Mouse (Mus musculus): Measurements from ENCODE around the gene Tmem214. TPM values are rescaled to one million over a fixed set of nuclear protein-coding genes. Genes with fewer than 3 reads are reported as not detected.

Tmem214 gene
- polyA plus RNA-seq, 1 experiment from 2014 or later: 48.6 TPM

DNA sequence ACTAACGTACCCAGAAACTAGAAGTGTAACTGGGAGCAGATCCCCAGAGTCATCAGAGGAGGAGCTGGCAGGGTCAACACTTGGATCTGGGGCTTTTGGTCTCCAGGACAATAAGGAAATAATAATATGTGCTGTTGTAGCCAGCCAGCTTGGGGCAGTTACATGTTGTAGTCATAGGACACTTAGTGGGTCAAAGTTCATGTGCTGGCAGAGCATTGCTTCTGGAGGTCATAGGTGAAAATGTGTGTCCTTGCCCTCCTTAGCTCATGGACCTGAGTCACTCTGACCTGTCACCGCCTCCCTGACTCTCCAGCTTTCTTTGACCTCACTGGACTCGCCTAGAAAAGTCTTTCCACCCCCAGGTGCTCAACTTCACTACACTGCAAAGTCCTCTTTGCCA is 34.4 kb upstream of the Tmem214 start:
- H3K36me3 ChIP-seq (ENCODE audit: control insufficient read depth, insufficient read depth, low read length): no peaks in the 10 kb centered on the region
- ATAC-seq (ENCODE audit: insufficient number of reproducible peaks, insufficient read depth, low FRiP score, low read depth): no peak
- H3K27ac ChIP-seq (replicated peaks in 1 of 2; ENCODE audit: control insufficient read depth in 1 of 2, insufficient read depth in 1 of 2, low read depth in 2 of 2, low read length in 2 of 2): no peak overlapping the region
- H3K27me3 ChIP-seq (ENCODE audit: control insufficient read depth, insufficient read depth, low read length): no peaks in the 10 kb centered on the region
- H3K4me2 ChIP-seq (ENCODE audit: low read length): no peak overlapping the region
- WGBS: 82% methylated on average over 3 of the region's 3 CpGs
- H3K9ac ChIP-seq (ENCODE audit: low read length): no peak overlapping the region
- H3K9me3 ChIP-seq (ENCODE audit: control insufficient read depth, low read length): peaks cover 11% of the 10 kb centered on the region
- H3K4me3 ChIP-seq (ENCODE audit: control insufficient read depth in 1 of 2, insufficient read depth in 1 of 2, low read depth in 1 of 2, low read length in 2 of 2): no peak overlapping the region
- no peaks in the 10 kb centered on the region for H3K4me1 ChIP-seq (ENCODE audit: control insufficient read depth in 2 of 2, insufficient read depth in 2 of 2, low read length in 2 of 2)

GRCm38 (mm10) chr5:30839731-30840130 is 28.1 kb upstream of the Tmem214 start:
- 75% methylated on average over 2 of the region's 2 CpGs for WGBS
- Histone ChIP-seq H3K4me1 (ENCODE audit: control insufficient read depth in 2 of 2, insufficient read depth in 2 of 2, low read length in 2 of 2) (no peaks in the 10 kb centered on the region), H3K4me2 (ENCODE audit: low read length) (no peak overlapping the region), H3K36me3 (ENCODE audit: control insufficient read depth, insufficient read depth, low read length) (no peaks in the 10 kb centered on the region), H3K9me3 (ENCODE audit: control insufficient read depth, low read length) (peaks cover 11% of the 10 kb centered on the region), H3K27me3 (ENCODE audit: control insufficient read depth, insufficient read depth, low read length) (no peaks in the 10 kb centered on the region), H3K4me3 (ENCODE audit: control insufficient read depth in 1 of 2, insufficient read depth in 1 of 2, low read depth in 1 of 2, low read length in 2 of 2) (no peak overlapping the region), H3K9ac (ENCODE audit: low read length) (no peak overlapping the region), H3K27ac (replicated peaks in 1 of 2; ENCODE audit: control insufficient read depth in 1 of 2, insufficient read depth in 1 of 2, low read depth in 2 of 2, low read length in 2 of 2) (no peak overlapping the region)
- no peak for ATAC-seq (ENCODE audit: insufficient number of reproducible peaks, insufficient read depth, low FRiP score, low read depth)

DNA sequence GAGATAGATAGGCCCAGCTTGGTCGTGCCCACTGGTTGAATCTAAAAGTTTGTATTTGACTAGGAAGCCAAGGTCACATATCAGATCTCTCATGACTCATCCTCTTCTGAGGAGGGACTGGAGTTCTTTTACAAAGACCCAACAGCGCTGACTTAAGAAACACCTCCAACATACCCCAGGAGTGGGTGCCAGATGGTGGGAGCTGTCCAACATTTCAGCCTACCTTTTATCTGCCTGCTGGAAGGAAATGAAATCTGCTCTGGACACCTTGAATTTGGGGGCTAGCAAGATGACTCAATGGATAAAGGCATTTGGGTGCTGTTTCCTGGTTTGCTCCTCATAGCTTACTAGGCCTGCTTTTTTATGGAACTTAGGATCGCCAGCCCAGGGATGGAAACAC is 25.9 kb upstream of the Tmem214 start:
- ATAC-seq (ENCODE audit: insufficient number of reproducible peaks, insufficient read depth, low FRiP score, low read depth): no peak
- 37% methylated on average over 3 of the region's 3 CpGs for WGBS
- Histone ChIP-seq H3K4me1 (ENCODE audit: control insufficient read depth in 2 of 2, insufficient read depth in 2 of 2, low read length in 2 of 2) (no peaks in the 10 kb centered on the region), H3K27ac (replicated peaks in 1 of 2; ENCODE audit: control insufficient read depth in 1 of 2, insufficient read depth in 1 of 2, low read depth in 2 of 2, low read length in 2 of 2) (no peak overlapping the region), H3K36me3 (ENCODE audit: control insufficient read depth, insufficient read depth, low read length) (no peaks in the 10 kb centered on the region), H3K4me2 (ENCODE audit: low read length) (no peak overlapping the region), H3K4me3 (ENCODE audit: control insufficient read depth in 1 of 2, insufficient read depth in 1 of 2, low read depth in 1 of 2, low read length in 2 of 2) (no peak overlapping the region), H3K27me3 (ENCODE audit: control insufficient read depth, insufficient read depth, low read length) (no peaks in the 10 kb centered on the region), H3K9ac (ENCODE audit: low read length) (no peak overlapping the region), H3K9me3 (ENCODE audit: control insufficient read depth, low read length) (peaks cover 7% of the 10 kb centered on the region)

DNA sequence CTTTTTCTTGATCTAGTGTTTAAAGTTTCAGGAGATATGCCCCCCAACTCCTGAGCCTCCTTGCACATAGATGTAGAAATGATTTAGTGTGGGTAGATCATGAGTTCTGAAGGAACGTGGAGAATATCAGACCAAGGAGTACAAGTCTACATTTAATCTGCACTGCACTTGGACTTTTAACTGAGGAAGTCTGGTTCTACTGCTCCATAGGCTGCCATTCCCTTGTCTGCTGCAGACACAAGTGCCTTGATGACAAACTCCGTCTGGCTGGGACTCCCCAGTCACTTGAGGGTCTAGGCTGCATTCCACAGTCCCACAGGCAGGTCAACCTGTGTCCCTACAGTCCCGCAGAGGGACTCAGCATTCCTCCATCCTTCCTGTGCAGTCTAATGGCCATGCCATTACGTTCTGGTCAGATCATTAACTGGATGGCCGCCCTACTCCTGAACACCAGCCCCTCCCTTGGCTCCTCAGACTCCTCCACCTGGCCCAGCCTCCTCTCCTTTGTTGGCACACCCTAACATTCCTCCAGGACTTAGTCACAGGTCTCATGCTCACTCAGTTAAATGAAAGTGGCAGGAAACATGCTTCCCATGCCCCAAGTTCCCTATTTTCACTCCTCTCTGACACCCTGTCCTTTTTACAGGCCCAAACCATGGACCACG is 17.8 kb upstream of the Tmem214 start:
- Histone ChIP-seq H3K9me3 (ENCODE audit: control insufficient read depth, low read length) (no peaks in the 10 kb centered on the region), H3K27me3 (ENCODE audit: control insufficient read depth, insufficient read depth, low read length) (no peaks in the 10 kb centered on the region), H3K9ac (ENCODE audit: low read length) (no peak overlapping the region), H3K27ac (replicated peaks in 1 of 2; ENCODE audit: control insufficient read depth in 1 of 2, insufficient read depth in 1 of 2, low read depth in 2 of 2, low read length in 2 of 2) (no peak overlapping the region), H3K4me3 (ENCODE audit: control insufficient read depth in 1 of 2, insufficient read depth in 1 of 2, low read depth in 1 of 2, low read length in 2 of 2) (no peak overlapping the region), H3K36me3 (ENCODE audit: control insufficient read depth, insufficient read depth, low read length) (no peaks in the 10 kb centered on the region), H3K4me2 (ENCODE audit: low read length) (no peak overlapping the region), H3K4me1 (ENCODE audit: control insufficient read depth in 2 of 2, insufficient read depth in 2 of 2, low read length in 2 of 2) (peaks cover 12% of the 10 kb centered on the region in 2 experiments)
- 32% methylated on average over 6 of the region's 6 CpGs for WGBS
- no peak for ATAC-seq (ENCODE audit: insufficient number of reproducible peaks, insufficient read depth, low FRiP score, low read depth)

DNA sequence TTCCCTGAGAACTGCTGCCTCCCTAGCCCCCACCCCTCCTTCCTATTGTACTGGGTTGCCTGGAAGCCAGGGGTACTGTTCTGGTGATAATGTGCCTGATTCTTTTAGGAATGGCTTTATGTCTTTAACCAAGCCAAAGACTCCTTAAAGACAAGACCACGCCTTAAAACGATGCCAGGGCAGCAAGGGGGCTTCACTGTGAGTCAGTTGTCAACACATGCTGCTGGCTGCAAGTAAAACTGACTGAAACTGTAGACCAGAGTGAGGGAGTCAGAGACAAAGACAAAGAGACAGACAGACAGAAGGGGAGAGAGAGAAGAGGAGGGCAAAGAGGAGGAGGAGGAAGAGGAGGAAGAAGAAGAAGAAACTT is 17.3 kb upstream of the Tmem214 start:
- Histone ChIP-seq H3K27me3 (ENCODE audit: control insufficient read depth, insufficient read depth, low read length) (no peaks in the 10 kb centered on the region), H3K36me3 (ENCODE audit: control insufficient read depth, insufficient read depth, low read length) (no peaks in the 10 kb centered on the region), H3K4me3 (ENCODE audit: control insufficient read depth in 1 of 2, insufficient read depth in 1 of 2, low read depth in 1 of 2, low read length in 2 of 2) (no peak overlapping the region), H3K9me3 (ENCODE audit: control insufficient read depth, low read length) (no peaks in the 10 kb centered on the region), H3K9ac (ENCODE audit: low read length) (no peak overlapping the region), H3K4me1 (ENCODE audit: control insufficient read depth in 2 of 2, insufficient read depth in 2 of 2, low read length in 2 of 2) (peaks cover 12% of the 10 kb centered on the region in 2 experiments), H3K27ac (replicated peaks in 1 of 2; ENCODE audit: control insufficient read depth in 1 of 2, insufficient read depth in 1 of 2, low read depth in 2 of 2, low read length in 2 of 2) (no peak overlapping the region), H3K4me2 (ENCODE audit: low read length) (no peak overlapping the region)
- no peak for ATAC-seq (ENCODE audit: insufficient number of reproducible peaks, insufficient read depth, low FRiP score, low read depth)
- WGBS: 47% methylated on average over 2 of the region's 2 CpGs

DNA sequence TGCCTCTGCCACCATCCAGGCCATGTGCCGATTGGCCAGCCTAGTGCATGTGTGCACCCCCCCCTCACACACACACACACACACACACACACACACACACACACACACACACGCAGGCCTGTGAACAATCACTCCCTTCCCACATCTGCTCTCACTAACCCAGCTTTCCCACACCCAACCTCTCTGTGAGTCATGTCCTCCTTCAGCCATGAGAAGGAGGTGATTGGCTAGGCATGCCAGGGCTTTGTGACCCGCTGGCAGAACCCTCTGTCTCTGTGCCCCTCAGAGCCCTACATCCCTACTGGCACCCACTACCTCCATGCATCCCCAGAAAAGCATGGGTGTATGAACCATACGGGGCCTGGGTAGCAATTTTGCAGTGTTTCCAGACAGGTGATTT is 14.3 kb upstream of the Tmem214 start:
- Histone ChIP-seq H3K36me3 (ENCODE audit: control insufficient read depth, insufficient read depth, low read length) (no peaks in the 10 kb centered on the region), H3K4me3 (ENCODE audit: control insufficient read depth in 1 of 2, insufficient read depth in 1 of 2, low read depth in 1 of 2, low read length in 2 of 2) (no peak overlapping the region), H3K27ac (replicated peaks in 1 of 2; ENCODE audit: control insufficient read depth in 1 of 2, insufficient read depth in 1 of 2, low read depth in 2 of 2, low read length in 2 of 2) (no peak overlapping the region), H3K27me3 (ENCODE audit: control insufficient read depth, insufficient read depth, low read length) (no peaks in the 10 kb centered on the region), H3K9me3 (ENCODE audit: control insufficient read depth, low read length) (no peaks in the 10 kb centered on the region), H3K4me1 (ENCODE audit: control insufficient read depth in 2 of 2, insufficient read depth in 2 of 2, low read length in 2 of 2) (peaks cover 12% of the 10 kb centered on the region in 2 experiments), H3K4me2 (ENCODE audit: low read length) (no peak overlapping the region), H3K9ac (ENCODE audit: low read length) (no peak overlapping the region)
- WGBS: 88% methylated on average over 4 of the region's 4 CpGs
- no peak for ATAC-seq (ENCODE audit: insufficient number of reproducible peaks, insufficient read depth, low FRiP score, low read depth)

DNA sequence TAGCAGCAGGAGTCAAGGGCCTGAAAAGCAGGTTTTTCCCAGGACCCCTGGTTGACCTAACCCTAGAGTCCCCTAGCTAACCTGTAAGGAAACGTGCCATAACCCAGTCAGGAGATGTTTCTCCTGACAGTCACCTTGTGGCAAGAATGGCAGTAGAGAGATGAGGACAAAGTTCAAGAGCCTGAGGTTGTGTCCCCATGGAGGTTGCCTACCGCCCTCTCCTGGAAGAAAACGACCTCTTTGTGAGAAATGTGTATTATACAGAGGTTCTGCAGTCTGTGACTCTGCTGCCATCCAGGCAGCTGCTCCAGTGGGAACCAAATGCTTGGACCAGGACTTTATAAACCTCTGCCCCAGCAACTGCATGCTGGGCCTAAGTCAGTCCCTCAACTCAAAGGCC is 12.1 kb upstream of the Tmem214 start:
- H3K4me1 ChIP-seq (ENCODE audit: control insufficient read depth in 2 of 2, insufficient read depth in 2 of 2, low read length in 2 of 2): peaks cover 3 to 5% of the 10 kb centered on the region in 2 experiments; a peak in 3 of 4 replicates
- 50% methylated on average over 3 of the region's 3 CpGs for WGBS
- ATAC-seq (ENCODE audit: insufficient number of reproducible peaks, insufficient read depth, low FRiP score, low read depth): no peak
- H3K4me2 ChIP-seq (ENCODE audit: low read length): no peak overlapping the region
- H3K36me3 ChIP-seq (ENCODE audit: control insufficient read depth, insufficient read depth, low read length): no peaks in the 10 kb centered on the region
- no peaks in the 10 kb centered on the region for H3K9me3 ChIP-seq (ENCODE audit: control insufficient read depth, low read length)
- no peaks in the 10 kb centered on the region for H3K27me3 ChIP-seq (ENCODE audit: control insufficient read depth, insufficient read depth, low read length)
- H3K9ac ChIP-seq (ENCODE audit: low read length): no peak overlapping the region
- H3K4me3 ChIP-seq (ENCODE audit: control insufficient read depth in 1 of 2, insufficient read depth in 1 of 2, low read depth in 1 of 2, low read length in 2 of 2): no peak overlapping the region
- H3K27ac ChIP-seq (replicated peaks in 1 of 2; ENCODE audit: control insufficient read depth in 1 of 2, insufficient read depth in 1 of 2, low read depth in 2 of 2, low read length in 2 of 2): no peak overlapping the region

- H3K4me1 ChIP-seq (ENCODE audit: control insufficient read depth in 2 of 2, insufficient read depth in 2 of 2, low read length in 2 of 2): peaks cover under 1 to 3% of the 10 kb centered on the region in 2 experiments; a peak in 2 of 4 replicates
- 77% methylated on average over 2 of the region's 2 CpGs for WGBS
- ATAC-seq (ENCODE audit: insufficient number of reproducible peaks, insufficient read depth, low FRiP score, low read depth): no peak
- H3K4me3 ChIP-seq (ENCODE audit: control insufficient read depth in 1 of 2, insufficient read depth in 1 of 2, low read depth in 1 of 2, low read length in 2 of 2): no peak overlapping the region
- no peaks in the 10 kb centered on the region for H3K27me3 ChIP-seq (ENCODE audit: control insufficient read depth, insufficient read depth, low read length)
- H3K27ac ChIP-seq (replicated peaks in 1 of 2; ENCODE audit: control insufficient read depth in 1 of 2, insufficient read depth in 1 of 2, low read depth in 2 of 2, low read length in 2 of 2): no peak overlapping the region
- H3K9ac ChIP-seq (ENCODE audit: low read length): no peak overlapping the region
- H3K36me3 ChIP-seq (ENCODE audit: control insufficient read depth, insufficient read depth, low read length): no peaks in the 10 kb centered on the region
- no peak overlapping the region for H3K4me2 ChIP-seq (ENCODE audit: low read length)
- no peaks in the 10 kb centered on the region for H3K9me3 ChIP-seq (ENCODE audit: control insufficient read depth, low read length)
These were observed 11.7 kb upstream of the Tmem214 start for GRCm38 (mm10) chr5:30856124-30856523.
